Mouse (Mus musculus) heart, embryonic 11.5 days (tissue): ENCODE data around the gene Limch1. TPM values are rescaled to one million over a fixed set of nuclear protein-coding genes. Genes with fewer than 3 reads are reported as not detected.

Experiments
- ATAC-seq: fragments of 200-750 bp; cut with Nextera tagmentation; replicated peaks from 2 replicates; pipeline ENCODE4 v1.8.0; 2017; ENCODE audit warnings: moderate library complexity; ENCODE audit not compliant: insufficient number of reproducible peaks, low FRiP score, low TSS enrichment
- H3K27ac ChIP-seq: fragments of 300-500 bp; sonication (generic); 2 replicates; pipeline ENCODE4 v1.5.1; 2014; ENCODE audit warnings: mild to moderate bottlenecking, low read depth, low read length
- H3K27me3 ChIP-seq: fragments of 300-500 bp; sonication (generic); 2 replicates; pipeline ENCODE4 v1.6.1; 2014; ENCODE audit warnings: mild to moderate bottlenecking, low read length, mixed read lengths; ENCODE audit not compliant: control insufficient read depth, insufficient read depth
- H3K36me3 ChIP-seq: fragments of 300-500 bp; sonication (generic); 2 replicates; pipeline ENCODE4 v1.6.1; 2014; ENCODE audit warnings: mild to moderate bottlenecking, low read length, moderate library complexity, mixed read lengths; ENCODE audit not compliant: control insufficient read depth, insufficient read depth
- H3K4me1 ChIP-seq: fragments of 300-500 bp; sonication (generic); 2 replicates; pipeline ENCODE4 v1.6.1; 2014; ENCODE audit warnings: low read length; ENCODE audit not compliant: control insufficient read depth, insufficient read depth
- H3K4me2 ChIP-seq: fragments of 300-500 bp; sonication (generic); 2 replicates; pipeline ENCODE4 v1.6.1; 2014; ENCODE audit warnings: mild to moderate bottlenecking, moderate library complexity
- H3K4me3 ChIP-seq: fragments of 300-500 bp; sonication (generic); 2 replicates; pipeline ENCODE4 v1.5.1; 2014; ENCODE audit warnings: low read depth, low read length
- H3K9ac ChIP-seq: fragments of 300-500 bp; sonication (generic); 2 replicates; pipeline ENCODE4 v1.6.1; 2014; ENCODE audit warnings: mild to moderate bottlenecking, low read depth, low read length, moderate library complexity
- H3K9me3 ChIP-seq: fragments of 300-500 bp; sonication (generic); replicated peaks from 2 replicates; pipeline ENCODE4 v1.6.1; 2016; ENCODE audit warnings: low read length; ENCODE audit not compliant: control insufficient read depth
- WGBS: fragments of 180-500 bp; shearing (Covaris S2); extraction: QIAGEN DNeasy Blood & Tissue Kit; methylation state at CpG from one replicate; pipeline ENCODE4 v1.1.7; 2014; ENCODE audit not compliant: insufficient replicate concordance; 5-methylcytosine and 5-hydroxymethylcytosine counted together
- microRNA-seq: library from miRNA; unstranded; fragments of <30 nt; microRNA quantifications from one replicate; pipeline ENCODE4, GENCODE M21; 2016; ENCODE audit warnings: borderline number of aligned reads
- polyA plus RNA-seq: library from polyadenylated mRNA; unstranded; fragments of >200 nt; fragmentation: Nextera tagmentation; extraction: Ambion mirVana; gene quantifications from 2 replicates; pipeline ENCODE4 v1.2.1, GENCODE M21; 2014

The Limch1 gene
- polyA plus RNA-seq, 1 experiment from 2014 or later: 32.8 TPM

DNA sequence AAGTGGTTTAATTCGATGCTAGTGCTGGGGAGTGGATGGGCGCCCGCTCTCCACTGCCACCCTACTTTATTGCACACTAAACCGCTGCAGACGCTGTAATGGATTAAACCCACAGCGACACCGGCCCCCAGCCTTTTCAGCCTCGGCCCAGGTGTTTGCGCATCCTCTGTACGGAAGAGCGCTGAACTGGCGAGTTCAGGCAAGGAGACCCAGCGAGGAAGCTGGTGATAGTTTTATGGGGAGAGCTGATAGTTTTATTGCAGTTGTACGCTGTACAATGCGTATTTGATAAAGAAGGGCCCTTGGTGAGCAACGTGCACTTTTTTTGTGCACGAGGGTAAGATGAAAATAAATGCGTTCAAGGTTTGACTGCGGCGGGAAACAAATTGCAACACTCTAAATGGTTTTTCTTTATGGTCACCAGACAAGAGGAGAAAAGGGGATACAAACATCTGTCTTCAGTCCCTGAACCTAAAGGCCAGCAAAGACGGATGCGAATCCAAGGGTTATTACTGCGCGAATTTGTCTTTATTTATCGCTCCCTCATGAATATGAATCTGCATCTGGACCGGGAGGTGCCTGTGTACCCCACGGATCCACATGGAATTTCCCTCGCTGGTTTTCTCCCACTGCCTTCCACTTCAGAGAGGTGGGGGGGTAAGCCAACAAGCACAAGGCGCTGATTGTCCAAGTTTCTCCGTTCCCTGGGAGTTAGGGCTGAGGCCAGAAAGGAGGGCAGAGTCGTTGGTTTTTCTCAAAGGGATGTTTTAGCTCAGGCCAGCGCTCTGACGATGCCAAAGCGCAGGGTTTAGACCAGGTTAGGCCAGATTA, 355.2 kb downstream of the Limch1 start:
- H3K4me3 ChIP-seq: no peak overlapping the region
- H3K4me1 ChIP-seq: peaks cover 7% of the 10 kb centered on the region
- no peaks in the 10 kb centered on the region for H3K36me3 ChIP-seq
- no peak overlapping the region for H3K4me2 ChIP-seq
- H3K27me3 ChIP-seq: peaks cover 89% of the 10 kb centered on the region
- H3K9ac ChIP-seq: no peak overlapping the region
- WGBS: 2% methylated on average over 34 of the region's 34 CpGs
- ATAC-seq: no peak
- H3K9me3 ChIP-seq: no peaks in the 10 kb centered on the region
- no peak overlapping the region for H3K27ac ChIP-seq

DNA sequence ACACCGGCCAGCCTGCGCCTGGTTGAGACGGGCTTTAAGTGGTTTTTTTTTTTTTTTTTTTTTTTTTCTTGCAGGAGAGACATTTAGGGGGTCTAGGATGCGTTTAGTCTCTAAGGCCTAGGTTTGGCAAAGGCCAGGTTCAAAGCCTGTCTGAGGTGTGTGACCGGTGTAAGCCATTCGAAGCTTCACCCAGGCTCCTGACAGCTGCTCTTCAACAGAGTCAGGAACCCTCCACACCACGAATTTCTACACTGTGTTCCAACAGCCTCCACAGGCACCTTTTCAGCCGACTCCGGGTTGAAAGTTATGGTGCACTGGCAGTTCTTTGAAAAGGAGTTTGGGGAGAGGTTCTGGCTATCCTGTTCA, 355.8 kb downstream of the Limch1 start:
- no peak for ATAC-seq
- 3% methylated on average over 9 of the region's 9 CpGs for WGBS

DNA sequence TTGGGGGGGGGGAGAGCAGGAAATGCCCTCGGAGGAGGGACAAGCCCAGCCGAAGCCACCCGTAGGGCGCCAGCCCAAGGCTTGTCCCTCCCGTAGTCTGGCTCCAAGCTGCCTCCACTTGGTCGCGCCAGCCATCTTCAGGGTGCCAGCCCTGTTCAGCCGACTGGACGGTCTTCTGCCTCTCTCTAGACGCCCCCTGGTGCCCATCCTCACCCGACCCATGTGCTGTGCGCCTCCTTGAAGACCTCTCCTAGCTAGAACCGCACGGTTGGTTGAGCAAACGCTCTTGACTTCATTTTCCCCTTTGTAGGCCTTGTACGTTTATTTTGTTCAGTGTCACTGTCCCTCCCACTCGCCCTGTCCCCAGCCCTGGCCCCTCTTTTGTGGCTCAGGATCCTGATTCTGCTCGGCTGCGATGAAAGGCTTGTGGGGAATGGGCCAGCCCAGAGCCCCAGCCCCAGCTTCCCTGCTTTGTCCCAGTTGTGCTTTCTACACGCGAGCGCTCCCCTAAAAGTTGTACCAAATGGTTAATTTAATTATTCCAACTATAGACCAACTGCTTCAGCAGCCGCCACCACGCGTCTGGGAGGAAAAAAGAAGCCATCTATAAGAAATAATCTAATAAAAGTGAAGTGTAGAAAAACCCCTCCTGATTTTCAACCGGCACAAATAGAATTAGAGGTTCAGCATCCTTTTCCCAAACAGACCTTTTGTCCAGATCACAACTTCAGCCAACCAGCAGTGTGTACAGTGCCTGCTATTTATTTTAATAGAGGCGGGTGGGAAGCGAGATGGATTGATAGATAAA, 356.4 kb downstream of the Limch1 start:
- Histone ChIP-seq H3K4me2 (no peak overlapping the region), H3K9ac (no peak overlapping the region), H3K36me3 (no peaks in the 10 kb centered on the region), H3K4me3 (no peak overlapping the region), H3K27me3 (peaks cover 78% of the 10 kb centered on the region), H3K4me1 (no peaks in the 10 kb centered on the region), H3K9me3 (no peaks in the 10 kb centered on the region), H3K27ac (no peak overlapping the region)
- 3% methylated on average over 24 of the region's 28 CpGs for WGBS
- ATAC-seq: peak; percentile 61; the same call in 1 of the 2 replicates

More for the DNA sequence above, 355.8 kb downstream of the Limch1 start:
- no peak overlapping the region for H3K27ac ChIP-seq
- H3K36me3 ChIP-seq: no peaks in the 10 kb centered on the region
- H3K9ac ChIP-seq: no peak overlapping the region
- H3K9me3 ChIP-seq: no peaks in the 10 kb centered on the region
- H3K4me2 ChIP-seq: no peak overlapping the region
- peaks cover under 1% of the 10 kb centered on the region; the same call in 1 of the 2 replicates for H3K4me1 ChIP-seq
- no peak overlapping the region for H3K4me3 ChIP-seq
- peaks cover 83% of the 10 kb centered on the region for H3K27me3 ChIP-seq

DNA sequence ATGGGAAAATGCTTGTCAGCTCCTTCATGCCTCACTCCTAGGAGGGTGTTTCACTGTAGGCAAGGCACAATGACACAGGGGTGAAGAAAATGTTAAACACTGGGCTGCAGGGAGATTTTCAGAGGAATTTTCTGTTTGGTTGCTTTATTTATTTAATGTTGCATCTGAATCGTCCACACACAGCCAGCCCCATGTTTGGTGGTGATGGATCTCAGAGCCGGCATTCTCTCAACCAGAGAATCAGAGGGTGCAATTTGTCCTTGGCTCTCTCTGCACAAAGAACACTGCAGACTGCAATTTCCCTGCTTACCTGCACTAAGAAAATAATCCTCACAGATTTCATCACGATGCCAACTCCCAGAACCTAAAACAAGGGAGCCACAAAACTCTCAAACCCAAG, 357.4 kb downstream of the Limch1 start:
- H3K27me3 ChIP-seq: peaks cover 70% of the 10 kb centered on the region
- no peak overlapping the region for H3K4me2 ChIP-seq
- H3K36me3 ChIP-seq: no peaks in the 10 kb centered on the region
- H3K9me3 ChIP-seq: no peaks in the 10 kb centered on the region
- H3K4me1 ChIP-seq: no peaks in the 10 kb centered on the region
- no peak overlapping the region for H3K4me3 ChIP-seq
- 19% methylated on average over 3 of the region's 3 CpGs for WGBS
- H3K9ac ChIP-seq: no peak overlapping the region
- no peak for ATAC-seq
- H3K27ac ChIP-seq: no peak overlapping the region

DNA sequence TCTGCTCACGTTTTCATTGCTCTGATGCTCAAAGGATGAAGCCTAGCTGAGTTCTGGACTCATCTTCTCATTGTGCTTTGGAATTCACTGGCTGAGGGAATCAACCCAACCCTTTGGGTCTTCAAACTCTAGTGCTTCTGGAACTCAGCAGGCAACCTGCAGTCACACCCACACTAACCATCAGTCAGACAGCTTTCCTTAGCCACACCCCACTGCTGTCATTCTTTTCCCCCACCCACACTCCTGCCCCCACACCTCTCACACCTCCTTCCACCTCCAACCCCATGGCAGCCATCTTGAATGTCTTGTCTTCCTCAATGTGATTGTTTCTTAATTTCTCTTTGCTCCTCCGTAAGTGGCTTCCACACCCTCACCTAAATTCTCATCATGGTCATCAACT, 360.6 kb downstream of the Limch1 start:
- Histone ChIP-seq H3K4me2 (no peak overlapping the region), H3K36me3 (no peaks in the 10 kb centered on the region), H3K27me3 (peaks cover 43% of the 10 kb centered on the region), H3K9me3 (no peaks in the 10 kb centered on the region), H3K4me3 (no peak overlapping the region), H3K4me1 (no peaks in the 10 kb centered on the region), H3K27ac (no peak overlapping the region), H3K9ac (no peak overlapping the region)
- WGBS: 78% methylated on average over 2 of the region's 2 CpGs
- ATAC-seq: no peak

Small RNA genes lying within 50 kb of the gene (microRNA-seq; reads per million reads assigned to microRNA genes)
- gene Gm23841: not detected

Other genes with a start within 250 kb of the Limch1 start
- gene Apbb2, start 127.0 kb upstream of the Limch1 start, polyA plus RNA-seq: 25.9 and 28.0 TPM in 2 replicates
- gene Uchl1, start 69.7 kb upstream of the Limch1 start, polyA plus RNA-seq: 128 and 136 TPM in 2 replicates